Mouse (Mus musculus) cortical plate, adult 2 months (tissue): ENCODE data around the gene Vmn2r88.

Experiments used
- CTCF ChIP-seq: fragments of 200-500 bp; IDR thresholded peaks from 2 replicates; pipeline ENCODE4 v1.5.1; 2011; ENCODE audit warnings: mild to moderate bottlenecking, control low read depth, low read length; ENCODE audit not compliant: insufficient read depth; ENCODE audit errors: extremely low read depth
- POLR2A ChIP-seq: fragments of 200-500 bp; IDR thresholded peaks from 2 replicates; pipeline ENCODE4 v1.6.1; 2011; ENCODE audit warnings: mild to moderate bottlenecking, low read length, control low read depth; ENCODE audit not compliant: insufficient read depth; ENCODE audit errors: extremely low read depth

GRCm38 (mm10) chr14:51435020-51435419, 24.4 kb downstream of the Vmn2r88 start:
- TF ChIP-seq CTCF (no peak), POLR2A (no peak)
